Mouse (Mus musculus) skeletal muscle tissue, adult 2 months (tissue): ENCODE results near the gene Tmem200b.
A peak's percentile ranks its signal among the peaks of the same experiment; 100 is the strongest.

Experiments
- DNase-seq: peaks from one replicate; pipeline ENCODE4 v3.0.0-alpha.2; 2012; ENCODE audit warnings: low read depth, low spot score

The Tmem200b gene

GRCm38 (mm10) chr4:131910237-131910994 is 11.2 kb upstream of the Tmem200b start:
- DNase-seq, result no peak

- DNase-seq, result no peak
These were observed 10.1 kb upstream of the Tmem200b start for GRCm38 (mm10) chr4:131911521-131911920.

GRCm38 (mm10) chr4:131913526-131913925 is 8.0 kb upstream of the Tmem200b start:
- DNase-seq, result no peak

- no peak for DNase-seq
These were observed 7.4 kb upstream of the Tmem200b start for GRCm38 (mm10) chr4:131914046-131914643.

- DNase-seq, result no peak
These were observed 6.6 kb upstream of the Tmem200b start for GRCm38 (mm10) chr4:131914891-131915469.

GRCm38 (mm10) chr4:131915821-131916328 is 5.7 kb upstream of the Tmem200b start:
- no peak for DNase-seq

- DNase-seq, result peak; percentile 62
These were observed 5.1 kb upstream of the Tmem200b start for GRCm38 (mm10) chr4:131916425-131916824.

- DNase-seq, result no peak
These were observed 4.5 kb upstream of the Tmem200b start for GRCm38 (mm10) chr4:131917010-131917555.

GRCm38 (mm10) chr4:131918026-131918533 is 3.5 kb upstream of the Tmem200b start:
- no peak for DNase-seq

- no peak for DNase-seq
These were observed 2.7 kb upstream of the Tmem200b start for GRCm38 (mm10) chr4:131918711-131919500.

- DNase-seq, result no peak
These were observed 1.9 kb upstream of the Tmem200b start for GRCm38 (mm10) chr4:131919506-131920140.

GRCm38 (mm10) chr4:131920141-131920594 is 1.4 kb upstream of the Tmem200b start:
- no peak for DNase-seq

GRCm38 (mm10) chr4:131920595-131921351 is 798 bp upstream of the Tmem200b start:
- DNase-seq, result no peak

- no peak for DNase-seq
These were observed 833 bp downstream of the Tmem200b start for GRCm38 (mm10) chr4:131922404-131922803.

GRCm38 (mm10) chr4:131924096-131924810 is 2.7 kb downstream of the Tmem200b start:
- no peak for DNase-seq

- no peak for DNase-seq
These were observed 7.6 kb downstream of the Tmem200b start for GRCm38 (mm10) chr4:131929146-131929545.

GRCm38 (mm10) chr4:131939459-131939858 is 17.9 kb downstream of the Tmem200b start:
- no peak for DNase-seq

- DNase-seq, result no peak
These were observed 19.3 kb downstream of the Tmem200b start for GRCm38 (mm10) chr4:131940846-131941245.

- DNase-seq, result no peak
These were observed 26.3 kb downstream of the Tmem200b start for GRCm38 (mm10) chr4:131947848-131948247.
